Mouse (Mus musculus): ENCODE results near the gene Rpl5. TPM values are rescaled to one million over a fixed set of nuclear protein-coding genes. Genes with fewer than 3 reads are reported as not detected.
A peak's percentile ranks its signal among the peaks of the same experiment; 100 is the strongest.

Gene Rpl5
- 34.3 and 62.3 TPM in 2 replicates for polyA plus RNA-seq (2012; rRNA removed)

DNA sequence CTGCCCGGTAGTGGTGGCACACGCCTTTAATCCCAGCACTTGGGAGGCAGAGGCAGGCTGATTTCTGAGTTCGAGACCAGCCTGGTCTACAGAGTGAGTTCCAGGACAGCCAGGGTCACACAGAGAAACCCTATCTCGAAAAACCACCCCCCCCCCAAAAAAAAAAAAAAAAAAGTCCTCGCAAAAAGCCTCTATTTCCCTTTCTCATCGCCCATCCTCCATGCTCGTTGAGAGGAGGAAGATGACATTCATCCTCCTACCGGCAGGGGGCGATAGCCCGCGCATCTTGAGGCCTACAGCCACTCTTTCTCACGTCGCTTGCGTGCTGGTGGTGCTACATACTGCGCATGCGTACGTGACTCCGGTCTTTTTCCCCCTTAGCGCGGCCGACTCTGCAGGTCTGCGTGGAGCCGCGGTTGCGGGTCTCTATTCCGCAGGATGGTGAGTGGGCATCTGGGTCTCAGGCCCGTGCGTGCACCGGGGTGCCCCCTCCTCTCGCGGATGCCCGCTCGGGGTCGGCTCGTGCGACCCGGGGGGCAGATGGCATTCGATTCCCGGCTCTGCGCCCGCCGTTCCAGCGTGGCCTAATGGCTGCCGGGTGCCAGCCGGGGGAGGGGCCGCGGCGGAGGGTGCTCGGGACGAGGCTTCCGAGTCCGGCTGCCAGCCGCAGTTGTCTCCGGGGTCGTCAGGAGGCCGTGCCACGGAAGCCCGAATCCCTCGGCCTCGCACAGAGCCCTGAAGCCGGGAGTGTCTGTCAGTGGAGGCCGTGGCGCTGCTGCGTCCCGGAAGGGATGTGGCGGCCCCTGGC is at the start of gene Rpl5:
TSS of gene Rpl5 (plus strand) at position 297 of the 808 bp plus-strand sequence.
- TF ChIP-seq POLR2A (IDR thresholded peaks at IDR 0.05; ENCODE audit: low read depth, low read length) (peak; percentile 86), CTCF (IDR thresholded peaks at IDR 0.05; ENCODE audit: extremely low read depth, insufficient read length, insufficient replicate concordance, low read depth, low read length) (peak; percentile 96)
- H3K36me3 ChIP-seq (ENCODE audit: control insufficient read depth, insufficient read depth, low read length), result peaks cover 28% of the 10 kb centered on the region
- H3K27ac ChIP-seq (ENCODE audit: insufficient read depth, low read depth, low read length), result 0 out of 2 replicates have a peak within 1 kb of the TSS, but pooled peaks have one; percentile 14
- no peaks in the 10 kb centered on the region for H3K27me3 ChIP-seq (ENCODE audit: control insufficient read depth, insufficient read depth, low read length)
- H3K4me3 ChIP-seq (ENCODE audit: low read depth, low read length), result peak within 1 kb of the TSS; percentile 90
- no peaks in the 10 kb centered on the region for H3K4me1 ChIP-seq (ENCODE audit: control insufficient read depth, insufficient read depth, insufficient read length, low read length)
- WGBS, result 2% methylated on average over 66 of the region's 66 CpGs

DNA sequence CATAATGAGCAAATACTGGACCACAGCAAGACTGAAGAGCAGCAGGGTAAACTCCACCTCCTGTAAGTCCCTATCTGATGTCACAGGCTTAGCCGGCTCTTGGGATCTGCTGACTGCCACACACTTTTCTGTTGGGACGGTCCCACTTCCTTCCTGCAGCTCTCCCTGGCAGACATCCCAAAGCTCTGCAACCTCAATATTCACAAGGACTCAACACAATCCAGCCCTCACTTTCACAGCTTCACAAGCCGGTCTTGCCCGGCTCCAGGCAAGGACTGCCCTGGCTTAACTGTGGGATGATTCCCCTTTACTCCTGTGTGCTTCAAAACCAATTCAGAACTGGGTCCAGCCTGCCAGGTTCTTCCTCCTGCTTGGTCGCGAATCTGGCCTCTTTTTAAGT is 46.5 kb upstream of the Rpl5 start:
- no peaks in the 10 kb centered on the region for H3K36me3 ChIP-seq (ENCODE audit: control insufficient read depth, insufficient read depth, low read length)
- H3K4me1 ChIP-seq (ENCODE audit: control insufficient read depth, insufficient read depth, insufficient read length, low read length), result peaks cover 3% of the 10 kb centered on the region; the same call in 1 of the 2 replicates
- H3K27me3 ChIP-seq (ENCODE audit: control insufficient read depth, insufficient read depth, low read length), result no peaks in the 10 kb centered on the region
- H3K4me3 ChIP-seq (ENCODE audit: low read depth, low read length), result no peak overlapping the region
- no peak overlapping the region for H3K27ac ChIP-seq (ENCODE audit: insufficient read depth, low read depth, low read length)
- WGBS, result 28% methylated on average over 6 of the region's 6 CpGs
- TF ChIP-seq CTCF (IDR thresholded peaks at IDR 0.05; ENCODE audit: extremely low read depth, insufficient read length, insufficient replicate concordance, low read depth, low read length), result no peak
- TF ChIP-seq POLR2A (IDR thresholded peaks at IDR 0.05; ENCODE audit: low read depth, low read length), result no peak

DNA sequence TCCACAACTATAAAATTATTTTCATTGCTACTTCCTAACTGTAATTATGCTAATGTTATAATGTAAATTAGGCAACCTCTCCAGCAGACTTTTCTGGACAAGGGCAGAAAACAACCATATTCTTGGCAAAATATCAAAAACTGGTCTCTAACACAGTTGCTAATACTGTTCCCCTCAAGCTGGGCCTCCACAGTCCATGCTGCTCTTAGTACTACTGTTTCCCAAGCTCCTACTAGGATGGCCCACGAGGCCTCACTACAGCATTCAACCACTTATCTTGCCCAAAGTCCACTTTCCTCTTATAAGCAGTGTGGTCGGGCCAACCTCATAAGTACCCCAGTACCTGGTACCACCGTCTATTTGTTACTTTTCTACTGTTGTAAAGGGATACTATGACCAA is 45.7 kb upstream of the Rpl5 start:
- no peaks in the 10 kb centered on the region for H3K36me3 ChIP-seq (ENCODE audit: control insufficient read depth, insufficient read depth, low read length)
- TF ChIP-seq POLR2A (IDR thresholded peaks at IDR 0.05; ENCODE audit: low read depth, low read length), result no peak
- no peak for TF ChIP-seq CTCF (IDR thresholded peaks at IDR 0.05; ENCODE audit: extremely low read depth, insufficient read length, insufficient replicate concordance, low read depth, low read length)
- 32% methylated on average over 3 of the region's 3 CpGs for WGBS
- no peak overlapping the region for H3K27ac ChIP-seq (ENCODE audit: insufficient read depth, low read depth, low read length)
- no peak overlapping the region for H3K4me3 ChIP-seq (ENCODE audit: low read depth, low read length)
- peaks cover 3% of the 10 kb centered on the region; the same call in 1 of the 2 replicates for H3K4me1 ChIP-seq (ENCODE audit: control insufficient read depth, insufficient read depth, insufficient read length, low read length)
- H3K27me3 ChIP-seq (ENCODE audit: control insufficient read depth, insufficient read depth, low read length), result no peaks in the 10 kb centered on the region

DNA sequence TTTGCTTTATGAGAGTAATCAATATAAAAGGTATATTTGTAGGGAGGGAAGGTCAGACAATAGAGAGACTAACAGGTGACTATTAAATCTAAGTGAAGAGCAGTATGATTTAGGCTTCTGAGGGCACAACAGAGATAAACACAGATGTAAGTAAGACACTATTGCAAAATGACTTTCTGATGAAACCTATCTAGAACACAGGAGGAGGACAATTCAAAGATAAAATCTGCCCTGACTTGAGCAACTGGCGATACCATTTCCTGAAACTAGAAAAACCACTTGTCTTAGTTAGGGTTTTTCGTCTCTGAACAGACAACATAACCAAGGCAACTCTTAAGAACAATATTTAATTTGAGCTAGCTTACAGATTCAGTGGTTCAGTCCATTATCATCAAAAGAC is 44.8 kb upstream of the Rpl5 start:
- Histone ChIP-seq H3K27me3 (ENCODE audit: control insufficient read depth, insufficient read depth, low read length) (no peaks in the 10 kb centered on the region), H3K27ac (ENCODE audit: insufficient read depth, low read depth, low read length) (no peak overlapping the region), H3K36me3 (ENCODE audit: control insufficient read depth, insufficient read depth, low read length) (no peaks in the 10 kb centered on the region), H3K4me3 (ENCODE audit: low read depth, low read length) (no peak overlapping the region), H3K4me1 (ENCODE audit: control insufficient read depth, insufficient read depth, insufficient read length, low read length) (peaks cover 3% of the 10 kb centered on the region; the same call in 1 of the 2 replicates)
- TF ChIP-seq POLR2A (IDR thresholded peaks at IDR 0.05; ENCODE audit: low read depth, low read length) (no peak), CTCF (IDR thresholded peaks at IDR 0.05; ENCODE audit: extremely low read depth, insufficient read length, insufficient replicate concordance, low read depth, low read length) (no peak)
- 57% methylated on average over 2 of the region's 2 CpGs for WGBS

DNA sequence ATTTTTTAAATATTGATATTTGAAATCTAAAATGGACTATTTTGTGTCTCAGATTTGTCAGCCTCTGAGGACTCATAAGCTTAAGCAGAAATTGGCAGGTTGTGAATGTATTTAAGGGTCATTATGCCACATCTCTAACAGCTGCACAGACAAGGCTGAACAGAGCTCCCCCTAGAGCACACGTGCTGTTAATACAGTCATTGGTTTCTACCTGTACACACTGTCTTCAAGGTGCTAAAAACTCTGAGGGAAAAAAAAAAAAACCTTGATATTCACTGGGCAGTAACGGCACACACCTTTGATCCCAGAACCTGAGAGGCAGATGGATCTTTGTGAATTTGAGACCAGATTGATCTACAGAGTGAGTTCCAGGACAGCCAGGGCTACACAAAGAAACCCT is 41.3 kb upstream of the Rpl5 start:
- 23% methylated on average over 2 of the region's 2 CpGs for WGBS
- Histone ChIP-seq H3K36me3 (ENCODE audit: control insufficient read depth, insufficient read depth, low read length) (no peaks in the 10 kb centered on the region), H3K27me3 (ENCODE audit: control insufficient read depth, insufficient read depth, low read length) (no peaks in the 10 kb centered on the region), H3K4me3 (ENCODE audit: low read depth, low read length) (no peak overlapping the region), H3K27ac (ENCODE audit: insufficient read depth, low read depth, low read length) (no peak overlapping the region), H3K4me1 (ENCODE audit: control insufficient read depth, insufficient read depth, insufficient read length, low read length) (peaks cover under 1% of the 10 kb centered on the region; the same call in 1 of the 2 replicates)
- no peak for TF ChIP-seq POLR2A (IDR thresholded peaks at IDR 0.05; ENCODE audit: low read depth, low read length)

DNA sequence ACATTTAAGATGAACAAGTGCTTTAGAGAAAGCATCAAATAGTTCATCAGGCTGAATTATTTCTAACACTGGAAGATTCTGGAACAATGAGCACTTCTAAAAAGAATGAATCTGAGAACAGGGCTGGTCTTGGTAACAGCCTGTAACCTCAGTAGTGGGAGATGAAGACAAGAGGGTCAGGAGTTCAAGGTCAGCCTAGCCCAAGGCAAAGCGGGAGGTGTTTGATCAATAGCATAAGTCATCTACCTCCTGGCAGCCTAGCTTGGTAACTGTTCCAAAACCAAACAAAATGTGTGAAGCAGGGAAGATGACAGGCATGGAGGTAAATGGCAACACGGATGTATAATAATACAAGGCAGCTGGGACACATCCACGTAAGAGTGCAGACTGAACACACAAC is 36.3 kb upstream of the Rpl5 start:
- Histone ChIP-seq H3K4me1 (ENCODE audit: control insufficient read depth, insufficient read depth, insufficient read length, low read length) (peaks cover 13% of the 10 kb centered on the region; the same call in 1 of the 2 replicates), H3K4me3 (ENCODE audit: low read depth, low read length) (no peak overlapping the region), H3K27me3 (ENCODE audit: control insufficient read depth, insufficient read depth, low read length) (no peaks in the 10 kb centered on the region), H3K36me3 (ENCODE audit: control insufficient read depth, insufficient read depth, low read length) (no peaks in the 10 kb centered on the region), H3K27ac (ENCODE audit: insufficient read depth, low read depth, low read length) (no peak overlapping the region)
- TF ChIP-seq POLR2A (IDR thresholded peaks at IDR 0.05; ENCODE audit: low read depth, low read length), result no peak
- no peak for TF ChIP-seq CTCF (IDR thresholded peaks at IDR 0.05; ENCODE audit: extremely low read depth, insufficient read length, insufficient replicate concordance, low read depth, low read length)
- WGBS, result 54% methylated on average over 3 of the region's 3 CpGs

All from small intestine, adult 2 months (tissue).